Mouse (Mus musculus) heart, embryonic 14.5 days (tissue): ENCODE measurements around the gene Lrrc8c. TPM values are rescaled to one million over a fixed set of nuclear protein-coding genes. Genes with fewer than 3 reads are reported as not detected.
A peak's percentile ranks its signal among the peaks of the same experiment; 100 is the strongest.

Source experiments
- ATAC-seq: fragments of 200-750 bp; cut with Nextera tagmentation; 2 replicates; pipeline ENCODE4 v1.8.0; 2017; ENCODE audit warnings: low read depth, moderate TSS enrichment; ENCODE audit not compliant: insufficient number of reproducible peaks, insufficient read depth, low FRiP score
- H3K27ac ChIP-seq, 2 experiments: fragments of 200-500 bp in 1 of 2; fragments of 300-500 bp in 1 of 2; sonication (generic) in 1 of 2; replicated peaks in 1 of 2; 2 replicates each; pipeline ENCODE4 v1.5.1; 2012 to 2014; ENCODE audit warnings: low read depth in 2 of 2, low read length in 2 of 2, control low read depth in 1 of 2, mild to moderate bottlenecking in 1 of 2, mixed read lengths in 1 of 2; ENCODE audit not compliant: control insufficient read depth in 1 of 2, insufficient read depth in 1 of 2
- H3K27me3 ChIP-seq: fragments of 300-500 bp; sonication (generic); 2 replicates; pipeline ENCODE4 v1.6.1; 2014; ENCODE audit warnings: mild to moderate bottlenecking, low read length, control low read depth; ENCODE audit not compliant: control insufficient read depth, insufficient read depth
- H3K36me3 ChIP-seq: fragments of 300-500 bp; sonication (generic); 2 replicates; pipeline ENCODE4 v1.6.1; 2014; ENCODE audit warnings: mild to moderate bottlenecking, control low read depth, low read length, mixed read lengths; ENCODE audit not compliant: control insufficient read depth, insufficient read depth
- H3K4me1 ChIP-seq, 2 experiments: fragments of 200-500 bp in 1 of 2; fragments of 300-500 bp in 1 of 2; sonication (generic) in 1 of 2; 2 replicates each; pipeline ENCODE4 v1.6.1; 2012 to 2014; ENCODE audit warnings: low read length in 2 of 2, control low read depth in 1 of 2, mixed read lengths in 1 of 2; ENCODE audit not compliant: control insufficient read depth in 2 of 2, insufficient read depth in 2 of 2
- H3K4me2 ChIP-seq: fragments of 300-500 bp; sonication (generic); 2 replicates; pipeline ENCODE4 v1.6.1; 2014; ENCODE audit warnings: mild to moderate bottlenecking, low read length
- H3K4me3 ChIP-seq, 2 experiments: fragments of 200-500 bp in 1 of 2; fragments of 300-500 bp in 1 of 2; sonication (generic) in 1 of 2; 2 replicates each; pipeline ENCODE4 v1.5.1; 2012 to 2014; ENCODE audit warnings: low read length in 2 of 2, mild to moderate bottlenecking in 2 of 2, control low read depth in 1 of 2, low read depth in 1 of 2, moderate library complexity in 1 of 2; ENCODE audit not compliant: control insufficient read depth in 1 of 2, insufficient read depth in 1 of 2
- H3K9ac ChIP-seq: fragments of 300-500 bp; sonication (generic); 2 replicates; pipeline ENCODE4 v1.6.1; 2014; ENCODE audit warnings: mild to moderate bottlenecking, low read length
- H3K9me3 ChIP-seq: fragments of 300-500 bp; sonication (generic); 2 replicates; pipeline ENCODE4 v1.6.1; 2016; ENCODE audit warnings: low read length, control low read depth; ENCODE audit not compliant: control insufficient read depth
- WGBS: fragments of 180-500 bp; shearing (Covaris S2); extraction: QIAGEN DNeasy Blood & Tissue Kit; methylation state at CpG from one replicate; pipeline ENCODE4 v1.1.7; 2014; 5-methylcytosine and 5-hydroxymethylcytosine counted together
- polyA plus RNA-seq: library from polyadenylated mRNA; unstranded; fragments of >200 nt; fragmentation: Nextera tagmentation; extraction: Ambion mirVana; gene quantifications from 2 replicates; pipeline ENCODE4 v1.2.1, GENCODE M21; 2014

Lrrc8c gene
- polyA plus RNA-seq, 1 experiment from 2014 or later, result 21.7 TPM

- ATAC-seq, result no peak
- 0 out of 4 replicates have a peak, but pooled peaks cover 0 to 2% of the 10 kb centered on the region in 2 experiments for H3K4me1 ChIP-seq
- 79% methylated on average over 3 of the region's 3 CpGs for WGBS
These were observed 18.1 kb upstream of the Lrrc8c start for GRCm38 (mm10) chr5:105501136-105501535.

GRCm38 (mm10) chr5:105508813-105509212 lies 10.4 kb upstream of the Lrrc8c start:
- H3K4me1 ChIP-seq, result peaks cover 0 to 5% of the 10 kb centered on the region in 2 experiments; a peak in 2 of 4 replicates

More at GRCm38 (mm10) chr5:105501136-105501535, 18.1 kb upstream of the Lrrc8c start:
- Histone ChIP-seq H3K27ac (no peak overlapping the region), H3K9me3 (peaks cover 2% of the 10 kb centered on the region; the same call in 1 of the 2 replicates), H3K4me3 (no peak overlapping the region), H3K4me2 (no peak overlapping the region), H3K27me3 (no peaks in the 10 kb centered on the region), H3K9ac (no peak overlapping the region), H3K36me3 (no peaks in the 10 kb centered on the region)

GRCm38 (mm10) chr5:105512297-105512696 lies 6.9 kb upstream of the Lrrc8c start:
- no peak overlapping the region for H3K4me3 ChIP-seq
- H3K9ac ChIP-seq, result no peak overlapping the region
- H3K36me3 ChIP-seq, result no peaks in the 10 kb centered on the region
- no peaks in the 10 kb centered on the region for H3K9me3 ChIP-seq
- 38% methylated on average over 4 of the region's 4 CpGs for WGBS
- H3K27ac ChIP-seq, result no peak overlapping the region
- peaks cover 6 to 10% of the 10 kb centered on the region in 2 experiments; a peak in 3 of 4 replicates for H3K4me1 ChIP-seq
- no peaks in the 10 kb centered on the region for H3K27me3 ChIP-seq
- no peak overlapping the region for H3K4me2 ChIP-seq
- no peak for ATAC-seq

More at GRCm38 (mm10) chr5:105508813-105509212, 10.4 kb upstream of the Lrrc8c start:
- Histone ChIP-seq H3K36me3 (no peaks in the 10 kb centered on the region), H3K9ac (no peak overlapping the region), H3K4me2 (no peak overlapping the region), H3K9me3 (no peaks in the 10 kb centered on the region), H3K27me3 (no peaks in the 10 kb centered on the region), H3K27ac (no peak overlapping the region), H3K4me3 (no peak overlapping the region)
- 88% methylated on average over 6 of the region's 6 CpGs for WGBS
- ATAC-seq, result no peak

- Histone ChIP-seq H3K9me3 (no peaks in the 10 kb centered on the region), H3K27me3 (no peaks in the 10 kb centered on the region), H3K9ac (no peak overlapping the region), H3K4me1 (peaks cover 14 to 23% of the 10 kb centered on the region in 2 experiments), H3K4me2 (no peak overlapping the region), H3K36me3 (no peaks in the 10 kb centered on the region), H3K4me3 (no peak overlapping the region), H3K27ac (no peak overlapping the region)
- no peak for ATAC-seq
- WGBS, result 80% methylated on average over 6 of the region's 6 CpGs
These were observed 3.7 kb upstream of the Lrrc8c start for GRCm38 (mm10) chr5:105515532-105515931.

- 58% methylated on average over 3 of the region's 3 CpGs for WGBS
- ATAC-seq, result no peak
These were observed 2.9 kb upstream of the Lrrc8c start for GRCm38 (mm10) chr5:105516290-105516689.

GRCm38 (mm10) chr5:105517992-105518625 lies 1.1 kb upstream of the Lrrc8c start:
- H3K36me3 ChIP-seq, result peaks cover 10% of the 10 kb centered on the region
- peak overlapping the region; percentile 95 for H3K9ac ChIP-seq
- H3K4me2 ChIP-seq, result peak overlapping the region; percentile 87
- peaks cover 15 to 43% of the 10 kb centered on the region in 2 experiments for H3K4me1 ChIP-seq
- H3K27ac ChIP-seq, result peak overlapping the region; percentile 99 to 100
- H3K27me3 ChIP-seq, result no peaks in the 10 kb centered on the region
- H3K9me3 ChIP-seq, result no peaks in the 10 kb centered on the region
- peak overlapping the region; percentile 81 to 88 for H3K4me3 ChIP-seq
- no peak for ATAC-seq
- 6% methylated on average over 7 of the region's 7 CpGs for WGBS

More at GRCm38 (mm10) chr5:105516290-105516689, 2.9 kb upstream of the Lrrc8c start:
- no peaks in the 10 kb centered on the region for H3K36me3 ChIP-seq
- no peak overlapping the region for H3K4me3 ChIP-seq
- no peaks in the 10 kb centered on the region for H3K9me3 ChIP-seq
- no peak overlapping the region for H3K27ac ChIP-seq
- H3K27me3 ChIP-seq, result no peaks in the 10 kb centered on the region
- no peak overlapping the region for H3K9ac ChIP-seq
- no peak overlapping the region for H3K4me2 ChIP-seq
- H3K4me1 ChIP-seq, result peaks cover 14 to 31% of the 10 kb centered on the region in 2 experiments

- 2% methylated on average over 16 of the region's 16 CpGs for WGBS
These were observed 527 bp upstream of the Lrrc8c start for GRCm38 (mm10) chr5:105518626-105519095.

More at GRCm38 (mm10) chr5:105518626-105519095, 527 bp upstream of the Lrrc8c start:
- Histone ChIP-seq H3K4me2 (peak overlapping the region; percentile 87), H3K9me3 (no peaks in the 10 kb centered on the region), H3K9ac (peak overlapping the region; percentile 95), H3K27me3 (no peaks in the 10 kb centered on the region), H3K36me3 (peaks cover 10% of the 10 kb centered on the region), H3K4me1 (peaks cover 16 to 49% of the 10 kb centered on the region in 2 experiments), H3K4me3 (peak overlapping the region; percentile 81 to 88), H3K27ac (peak overlapping the region; percentile 99 to 100)
- peak; percentile 79 for ATAC-seq
